Mouse (Mus musculus) adrenal gland, postnatal 10 days (tissue): Measurements from ENCODE around the gene Plekhg2. TPM values are rescaled to one million over a fixed set of nuclear protein-coding genes. Genes with fewer than 3 reads are reported as not detected.

Experiments used
- DNase-seq: peaks from one replicate; pipeline ENCODE4 v3.0.0; 2021; ENCODE audit warnings: mixed read lengths
- total RNA-seq, 2 experiments: library from RNA; stranded (reverse); gene quantifications; 2 replicates each; pipeline ENCODE4 v1.2.3; 2021

The Plekhg2 gene
- total RNA-seq, 2 experiments from 2014 or later, result 27.9 to 37.0 TPM

GRCm38 (mm10) chr7:28334534-28334933, 37.9 kb downstream of the Plekhg2 start:
- no peak for DNase-seq

GRCm38 (mm10) chr7:28328260-28328659, 44.1 kb downstream of the Plekhg2 start:
- no peak for DNase-seq

DNA sequence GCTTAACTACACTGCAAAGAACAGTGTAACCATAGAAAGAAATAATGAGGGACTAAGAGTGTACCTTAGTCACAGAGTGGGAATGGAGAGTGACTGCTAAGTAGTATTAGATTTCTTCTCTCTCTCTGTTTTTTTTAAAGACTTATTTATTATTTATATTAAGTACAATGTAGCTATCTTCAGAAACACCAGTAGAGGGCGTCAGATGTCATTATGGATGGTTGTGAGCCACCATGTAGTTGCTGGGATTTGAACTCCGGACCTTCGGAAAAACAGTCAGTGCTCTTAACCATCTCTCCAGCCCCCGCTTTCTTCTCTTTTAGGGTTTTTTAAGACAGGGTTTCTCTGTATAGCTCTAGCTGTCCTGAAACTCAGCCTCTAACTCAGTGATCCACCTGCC, 45.9 kb downstream of the Plekhg2 start:
- DNase-seq, result no peak

- no peak for DNase-seq
Observed at GRCm38 (mm10) chr7:28325293-28325692, 47.1 kb downstream of the Plekhg2 start.

- no peak for DNase-seq
Observed at GRCm38 (mm10) chr7:28321974-28322720, 50.3 kb downstream of the Plekhg2 start.

DNA sequence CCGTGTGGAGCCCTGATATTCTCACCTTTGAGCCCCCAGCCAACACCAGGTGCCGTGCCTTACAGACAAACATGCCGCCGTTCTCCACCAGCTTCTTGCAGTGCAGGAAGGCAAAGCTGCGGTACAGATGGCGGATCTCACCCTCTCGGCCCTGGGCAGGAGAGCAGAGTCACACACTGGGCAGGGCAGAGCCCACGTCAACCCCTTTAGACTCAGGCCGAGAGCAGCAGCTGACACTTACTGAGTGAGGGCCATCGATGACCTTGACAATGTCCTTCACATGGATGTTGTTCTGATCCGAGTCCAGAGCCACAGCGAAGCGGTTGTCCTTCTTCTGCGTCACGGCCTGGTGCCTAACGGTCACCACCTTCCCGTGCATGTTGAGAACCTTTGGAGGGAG, 53.7 kb downstream of the Plekhg2 start:
- DNase-seq, result peak; percentile 57

DNA sequence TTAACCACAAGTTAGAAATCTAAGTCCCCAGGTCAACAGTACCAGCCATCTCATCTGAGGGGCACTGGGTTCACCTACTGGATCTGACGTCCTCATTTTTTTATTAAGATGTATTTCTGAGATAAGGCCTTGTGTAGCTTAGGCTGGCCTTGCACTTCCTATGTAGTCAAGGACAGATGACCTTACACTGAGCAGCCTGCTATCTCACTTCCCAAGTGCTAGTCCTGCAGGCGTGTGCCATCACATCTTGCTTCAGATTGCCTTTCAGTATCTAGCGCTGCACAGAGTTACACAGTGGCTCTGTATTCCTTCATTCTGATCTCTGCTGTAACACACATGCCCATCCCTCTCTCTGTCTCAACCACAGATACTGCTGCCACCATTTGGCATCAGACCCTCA, 54.4 kb downstream of the Plekhg2 start:
- DNase-seq, result no peak

DNA sequence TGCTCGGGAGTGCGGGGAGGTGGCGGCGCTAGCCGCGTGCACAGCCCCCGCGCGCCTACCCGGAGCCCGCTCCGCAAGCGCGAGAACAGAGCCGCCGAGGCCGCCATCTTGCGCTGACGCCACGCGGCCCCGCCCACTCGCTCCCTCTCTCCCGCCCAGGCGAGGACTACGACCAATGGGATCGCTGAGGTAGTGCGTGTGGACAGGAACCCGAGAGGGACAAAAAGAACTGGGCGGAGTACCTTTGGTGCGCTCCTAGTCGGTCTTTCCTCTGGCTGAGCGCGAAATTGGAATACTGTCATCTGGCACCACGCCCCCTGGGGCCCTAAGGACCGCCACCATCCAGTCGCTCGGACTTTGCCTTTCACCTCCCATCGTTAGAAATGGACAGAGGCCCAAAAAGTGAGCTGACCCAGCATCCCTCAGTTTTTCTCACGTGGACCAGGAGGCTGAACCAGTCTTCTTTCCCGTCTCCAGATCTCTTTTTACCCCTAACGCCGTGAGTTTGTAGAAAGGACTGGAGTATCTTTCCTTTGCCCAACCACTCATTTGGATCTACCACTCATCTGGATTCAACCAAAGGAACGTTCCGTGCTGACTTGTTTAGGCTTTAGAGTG, 60.4 kb downstream of the Plekhg2 start, which contains the start of gene Timm50:
TSS of gene Timm50 (minus strand) at position 147 of the 618 bp plus-strand sequence.
- DNase-seq, result peak; percentile 99

DNA sequence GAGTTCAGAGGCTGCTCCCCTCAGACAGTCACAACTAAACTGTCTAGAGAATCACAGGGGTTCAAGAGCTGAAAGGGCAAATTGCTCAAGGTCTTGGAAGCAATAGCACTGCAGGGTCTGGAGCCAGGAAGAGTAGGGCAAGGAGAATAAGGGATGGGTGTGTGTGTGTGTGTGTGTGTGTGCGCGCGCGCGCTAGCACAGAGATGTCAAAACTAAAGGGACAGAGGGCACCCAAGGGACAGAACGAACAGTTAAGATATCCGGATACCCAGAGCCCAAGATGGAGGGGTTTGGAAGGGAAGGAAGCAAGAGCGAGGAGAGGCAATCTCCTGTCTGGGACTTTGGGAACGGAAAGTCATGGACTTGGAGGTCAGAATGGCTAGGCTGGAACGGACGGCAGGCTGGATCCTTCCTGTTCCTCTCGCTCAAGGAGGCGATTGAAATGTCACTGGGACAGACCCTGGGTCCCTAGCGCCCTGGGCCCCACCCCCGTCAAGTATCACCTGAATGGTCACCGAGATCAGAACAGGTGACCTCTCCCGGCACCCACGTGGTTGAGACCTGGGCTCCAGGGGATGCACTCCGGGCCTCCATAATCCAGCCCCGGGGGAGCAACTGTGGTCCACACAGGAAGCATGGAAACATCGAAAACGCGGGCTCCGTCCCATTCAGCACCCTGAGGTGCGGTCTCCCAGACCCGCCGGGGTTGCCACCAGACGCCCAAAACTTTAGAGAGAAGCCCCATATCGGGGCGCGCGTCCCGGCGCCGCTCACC, 61.1 kb downstream of the Plekhg2 start:
- peak; percentile 50 for DNase-seq

- DNase-seq, result no peak
Observed at GRCm38 (mm10) chr7:28309737-28310136, 62.7 kb downstream of the Plekhg2 start.

Other genes starting within 250 kb of the Plekhg2 start
- not detected for gene 9530053A07Rik, start 243.1 kb downstream of the Plekhg2 start, total RNA-seq
- gene Fbl, start 202.9 kb downstream of the Plekhg2 start, total RNA-seq, result 10 to 100 TPM; 84.3 to 96.3 TPM
- 10 to 100 TPM; 35.6 to 48.1 TPM for gene Dyrk1b, start 193.1 kb downstream of the Plekhg2 start, total RNA-seq
- 10 to 100 TPM; 22.8 to 34.9 TPM for gene Eid2, start 104.7 kb downstream of the Plekhg2 start, total RNA-seq
- 10 to 100 TPM; 13.4 to 15.7 TPM for gene Eid2b, start 94.9 kb downstream of the Plekhg2 start, total RNA-seq
- 1 to 10 TPM in 1 of 2 experiments, not detected in 1; 1.2 TPM for gene Selenov, start 81.4 kb downstream of the Plekhg2 start, total RNA-seq
- gene Dll3, start 70.4 kb downstream of the Plekhg2 start, total RNA-seq, result under 1 TPM; 0.33 to 0.36 TPM
- 100 to 1,000 TPM; 108 to 114 TPM for gene Timm50, start 60.5 kb downstream of the Plekhg2 start, total RNA-seq
- 100 to 1,000 TPM in 1 of 2 experiments, 10 to 100 TPM in 1; 86.6 to 103 TPM for gene Supt5, start 33.9 kb downstream of the Plekhg2 start, total RNA-seq
- gene Rps16, start 21.9 kb downstream of the Plekhg2 start, total RNA-seq, result 1,000 to 10,000 TPM; 1,220 to 1,241 TPM
- gene Zfp36, start 7.7 kb upstream of the Plekhg2 start, total RNA-seq, result 10 to 100 TPM; 11.4 to 27.2 TPM
- gene Med29, start 20.1 kb upstream of the Plekhg2 start, total RNA-seq, result 10 to 100 TPM; 19.8 to 25.9 TPM
- gene Paf1, start 20.4 kb upstream of the Plekhg2 start, total RNA-seq, result 10 to 100 TPM; 56.5 to 59.2 TPM
- 10 to 100 TPM; 23.3 to 24.7 TPM for gene Gmfg, start 64.8 kb upstream of the Plekhg2 start, total RNA-seq
- gene Lrfn1, start 79.4 kb upstream of the Plekhg2 start, total RNA-seq, result 10 to 100 TPM in 1 of 2 experiments, 1 to 10 TPM in 1; 9.2 to 13.0 TPM
- not detected for gene Ifnl2, start 137.9 kb upstream of the Plekhg2 start, total RNA-seq
- gene Ifnl3, start 150.2 kb upstream of the Plekhg2 start, total RNA-seq, result not detected
- gene Sycn, start 168.3 kb upstream of the Plekhg2 start, total RNA-seq, result not detected
- not detected for gene Nccrp1, start 174.7 kb upstream of the Plekhg2 start, total RNA-seq
- 10 to 100 TPM; 45.5 to 49.6 TPM for gene Samd4b, start 225.5 kb upstream of the Plekhg2 start, total RNA-seq
- 10 to 100 TPM; 19.4 to 20.4 TPM for gene Pak4, start 225.6 kb upstream of the Plekhg2 start, total RNA-seq